ENCODE assay signal across 24 mouse cellular contexts in genomic region chr14:31680656-31681055, GRCm38 (mm10). TPM values are rescaled to one million over a fixed set of nuclear protein-coding genes. Genes with fewer than 3 reads are reported as not detected.
DNase-seq lines count a peak whose midpoint lies in the region; ATAC-seq and TF ChIP-seq lines count a peak whose summit lies in the region.
"Had no signal": no experiment of that assay in that cellular context is flagged by ENCODE, and none has a peak within 500 bp of the region (broad histone marks: within the 10 kb centered on the region; RNA-seq: fewer than 3 reads in every experiment).

No protein-coding gene starts in this region.

- no peak for TF ChIP-seq CTCF in liver, postnatal 0 days (IDR thresholded peaks at IDR 0.05; ENCODE audit: low read depth)
- TF ChIP-seq CTCF in spleen, adult 2 months (IDR thresholded peaks at IDR 0.05; ENCODE audit: extremely low read depth, insufficient read depth, insufficient read length, insufficient replicate concordance) = no peak

- WGBS in embryonic facial prominence, embryonic 15.5 days = 88% methylated on average over 3 of the region's 3 CpGs
- 89% methylated on average over 3 of the region's 3 CpGs for WGBS in embryonic facial prominence, embryonic 10.5 days
- WGBS in liver, postnatal 0 days (ENCODE audit: insufficient replicate concordance) = 59% methylated on average over 3 of the region's 3 CpGs
- WGBS in liver, embryonic 12.5 days (ENCODE audit: insufficient replicate concordance) = 62% methylated on average over 3 of the region's 3 CpGs
- 35% methylated on average over 3 of the region's 3 CpGs for WGBS in spleen, adult 2 months

- no peaks in the 10 kb centered on the region for H3K27me3 ChIP-seq in embryonic facial prominence, embryonic 15.5 days
- H3K27me3 ChIP-seq in embryonic facial prominence, embryonic 10.5 days (replicated peaks; ENCODE audit: low read depth, poor library complexity, severe bottlenecking) = no peaks in the 10 kb centered on the region
- no peaks in the 10 kb centered on the region for H3K27me3 ChIP-seq in liver, postnatal 0 days (ENCODE audit: insufficient read depth, low read length)
- no peaks in the 10 kb centered on the region for H3K27me3 ChIP-seq in liver, embryonic 12.5 days (replicated peaks)
- H3K27me3 ChIP-seq in spleen, adult 2 months (ENCODE audit: control insufficient read depth, insufficient read depth, low read length) = no peaks in the 10 kb centered on the region
- H3K27me3 ChIP-seq: embryonic facial prominence, embryonic 12.5 days; forebrain, embryonic 13.5 days; hindbrain, embryonic 15.5 days had no signal

- no peaks in the 10 kb centered on the region for H3K36me3 ChIP-seq in embryonic facial prominence, embryonic 15.5 days
- no peaks in the 10 kb centered on the region for H3K36me3 ChIP-seq in embryonic facial prominence, embryonic 10.5 days (replicated peaks)
- H3K36me3 ChIP-seq in liver, postnatal 0 days (replicated peaks; ENCODE audit: insufficient read depth, low read length) = no peaks in the 10 kb centered on the region
- no peaks in the 10 kb centered on the region for H3K36me3 ChIP-seq in liver, embryonic 12.5 days
- no peaks in the 10 kb centered on the region for H3K36me3 ChIP-seq in spleen, adult 2 months (ENCODE audit: control insufficient read depth, insufficient read depth, low read length)
- H3K36me3 ChIP-seq: embryonic facial prominence, embryonic 12.5 days; heart, embryonic 10.5 days; hindbrain, embryonic 15.5 days had no signal

- DNase-seq in embryonic facial prominence, embryonic 10.5 days (ENCODE audit: low spot score) = no peak
- no peak for DNase-seq in liver, postnatal 0 days
- no peak for DNase-seq in spleen, adult 2 months (ENCODE audit: low read depth in 1 of 2, low spot score in 2 of 2)
- DNase-seq in spleen, postnatal 36 days (ENCODE audit: low spot score in 2 of 2) = no peak
- DNase-seq in left cerebral cortex, adult 8-10 months (ENCODE audit: low spot score in 2 of 2) = no peak
- DNase-seq: adrenal gland, adult 2 months; adrenal gland, postnatal 25 days; cerebellum, adult 2 months; cerebellum, postnatal 10 days; embryo, embryonic 11 days; forebrain, postnatal 0 days; gastrocnemius, postnatal 14 days; heart, postnatal 10 days had no signal

- no peak overlapping the region for H3K4me2 ChIP-seq in embryonic facial prominence, embryonic 15.5 days (replicated peaks)
- H3K4me2 ChIP-seq in liver, postnatal 0 days (ENCODE audit: low read depth, low read length) = no peak overlapping the region
- H3K4me2 ChIP-seq in liver, embryonic 12.5 days = no peak overlapping the region
- H3K4me2 ChIP-seq: embryonic facial prominence, embryonic 12.5 days; forebrain, embryonic 13.5 days; hindbrain, embryonic 15.5 days had no signal

- no peaks in the 10 kb centered on the region for H3K9me3 ChIP-seq in embryonic facial prominence, embryonic 15.5 days (replicated peaks)
- H3K9me3 ChIP-seq in embryonic facial prominence, embryonic 10.5 days = no peaks in the 10 kb centered on the region
- no peaks in the 10 kb centered on the region for H3K9me3 ChIP-seq in liver, postnatal 0 days (ENCODE audit: low read length)
- H3K9me3 ChIP-seq in liver, embryonic 12.5 days (replicated peaks) = no peaks in the 10 kb centered on the region
- H3K9me3 ChIP-seq: embryonic facial prominence, embryonic 12.5 days; forebrain, embryonic 13.5 days; heart, embryonic 10.5 days; hindbrain, embryonic 15.5 days had no signal

- peak overlapping the region; percentile 71 for H3K27ac ChIP-seq in embryonic facial prominence, embryonic 15.5 days (replicated peaks)
- H3K27ac ChIP-seq in embryonic facial prominence, embryonic 10.5 days (replicated peaks) = no peak overlapping the region
- 0 out of 2 replicates have a peak overlapping the region, but pooled peaks have one; percentile 12 for H3K27ac ChIP-seq in liver, postnatal 0 days (ENCODE audit: low read depth)
- H3K27ac ChIP-seq in liver, embryonic 12.5 days = no peak overlapping the region
- peak overlapping the region; percentile 57 for H3K27ac ChIP-seq in spleen, adult 2 months (ENCODE audit: insufficient read depth, low read length)
- H3K27ac ChIP-seq: embryonic facial prominence, embryonic 12.5 days; forebrain, embryonic 13.5 days; heart, embryonic 10.5 days; hindbrain, embryonic 15.5 days had no signal

- no peak overlapping the region for H3K4me3 ChIP-seq in embryonic facial prominence, embryonic 15.5 days (replicated peaks)
- H3K4me3 ChIP-seq in embryonic facial prominence, embryonic 10.5 days = no peak overlapping the region
- H3K4me3 ChIP-seq in liver, postnatal 0 days (ENCODE audit: low read depth, low read length) = no peak overlapping the region
- no peak overlapping the region for H3K4me3 ChIP-seq in liver, embryonic 12.5 days
- H3K4me3 ChIP-seq in spleen, adult 2 months (ENCODE audit: extremely low read depth, insufficient read depth, insufficient read length) = no peak overlapping the region
- H3K4me3 ChIP-seq: embryonic facial prominence, embryonic 12.5 days; forebrain, embryonic 13.5 days; heart, embryonic 10.5 days; hindbrain, embryonic 15.5 days had no signal

- no peak for ATAC-seq in embryonic facial prominence, embryonic 15.5 days (ENCODE audit: insufficient number of reproducible peaks, low FRiP score, low TSS enrichment, low read depth)
- no peak for ATAC-seq in liver, postnatal 0 days
- ATAC-seq in liver, embryonic 12.5 days = no peak
- 0 out of 2 replicates have a peak, but pooled peaks have one; percentile 11 for ATAC-seq in neutrophil, adult 5-6 weeks (ENCODE audit: extremely low read depth, insufficient number of reproducible peaks, low FRiP score, poor library complexity, severe bottlenecking)
- ATAC-seq: forebrain, embryonic 13.5 days; forebrain, postnatal 0 days; inflammation-experienced regulatory T-cells, adult 6 months had no signal

- H3K9ac ChIP-seq in embryonic facial prominence, embryonic 15.5 days = no peak overlapping the region
- no peak overlapping the region for H3K9ac ChIP-seq in liver, postnatal 0 days (replicated peaks)
- H3K9ac ChIP-seq in liver, embryonic 12.5 days = no peak overlapping the region
- H3K9ac ChIP-seq: embryonic facial prominence, embryonic 12.5 days; forebrain, embryonic 13.5 days; forebrain, postnatal 0 days; hindbrain, embryonic 15.5 days had no signal

- H3K4me1 ChIP-seq in embryonic facial prominence, embryonic 15.5 days = peaks cover 14% of the 10 kb centered on the region; the same call in 1 of the 2 replicates
- H3K4me1 ChIP-seq in embryonic facial prominence, embryonic 10.5 days = peaks cover 12% of the 10 kb centered on the region; the same call in 1 of the 2 replicates
- H3K4me1 ChIP-seq in liver, postnatal 0 days (ENCODE audit: insufficient read depth) = peaks cover 10% of the 10 kb centered on the region
- peaks cover 21% of the 10 kb centered on the region for H3K4me1 ChIP-seq in liver, embryonic 12.5 days
- peaks cover 29% of the 10 kb centered on the region; the same call in 1 of the 2 replicates for H3K4me1 ChIP-seq in spleen, adult 2 months (ENCODE audit: control insufficient read depth, insufficient read depth, insufficient read length)
- H3K4me1 ChIP-seq: embryonic facial prominence, embryonic 12.5 days; forebrain, embryonic 13.5 days; hindbrain, embryonic 15.5 days had no signal

- TF ChIP-seq EP300 in liver, postnatal 0 days (IDR thresholded peaks at IDR 0.05; ENCODE audit: low read depth) = no peak

- no peak for TF ChIP-seq POLR2A in spleen, adult 2 months (IDR thresholded peaks at IDR 0.05; ENCODE audit: low read depth, low read length)

RNA-seq across cellular contexts. Expression of gene Hacl1, which starts 39.6 kb away (rescaled TPM):
- polyA plus RNA-seq in embryonic facial prominence, embryonic 15.5 days (2015; fragmentation: Nextera tagmentation; extraction: Ambion mirVana) = 11.5 and 13.3 TPM in 2 replicates
- polyA plus RNA-seq in embryonic facial prominence, embryonic 10.5 days (2016; fragmentation: Nextera tagmentation; extraction: Ambion mirVana) = 7.8 and 8.2 TPM in 2 replicates
- polyA plus RNA-seq in liver, postnatal 0 days (2015; fragmentation: Nextera tagmentation; extraction: Ambion mirVana) = 310 and 342 TPM in 2 replicates
- 7.4 and 9.8 TPM in 2 replicates for polyA plus RNA-seq in liver, embryonic 12.5 days (2016; fragmentation: Nextera tagmentation; extraction: Ambion mirVana)
- polyA plus RNA-seq in spleen, adult 2 months (2012; rRNA removed) = 4.5 and 6.1 TPM in 2 replicates
- 19.1 and 21.9 TPM in 2 replicates for total RNA-seq in neutrophil, adult 5-6 weeks (2017)
- total RNA-seq in left cerebral cortex, adult 8-10 months (2022) = 10 to 100 TPM in 2 of 4 experiments, 1 to 10 TPM in 2; 6.4 to 10.4 (median 9.8) TPM

RNA-seq across cellular contexts. Expression of gene Btd, which starts 39.8 kb away (rescaled TPM):
- polyA plus RNA-seq in embryonic facial prominence, embryonic 15.5 days (2015; fragmentation: Nextera tagmentation; extraction: Ambion mirVana) = 33.5 and 33.7 TPM in 2 replicates
- 14.8 and 15.2 TPM in 2 replicates for polyA plus RNA-seq in embryonic facial prominence, embryonic 10.5 days (2016; fragmentation: Nextera tagmentation; extraction: Ambion mirVana)
- polyA plus RNA-seq in liver, postnatal 0 days (2015; fragmentation: Nextera tagmentation; extraction: Ambion mirVana) = 40.3 and 44.1 TPM in 2 replicates
- 8.8 and 9.6 TPM in 2 replicates for polyA plus RNA-seq in liver, embryonic 12.5 days (2016; fragmentation: Nextera tagmentation; extraction: Ambion mirVana)
- polyA plus RNA-seq in spleen, adult 2 months (2012; rRNA removed) = 16.8 and 19.0 TPM in 2 replicates
- 8.3 and 14.0 TPM in 2 replicates for total RNA-seq in neutrophil, adult 5-6 weeks (2017)
- total RNA-seq in left cerebral cortex, adult 8-10 months (2022) = 10 to 100 TPM; 10.5 to 13.9 (median 11.4) TPM

RNA-seq across cellular contexts. Expression of gene Gm49387, which starts 40.0 kb away (rescaled TPM):
- polyA plus RNA-seq in embryonic facial prominence, embryonic 15.5 days (2015; fragmentation: Nextera tagmentation; extraction: Ambion mirVana) = 2.5 and 3.8 TPM in 2 replicates
- 0.39 and 0.48 TPM in 2 replicates for polyA plus RNA-seq in embryonic facial prominence, embryonic 10.5 days (2016; fragmentation: Nextera tagmentation; extraction: Ambion mirVana)
- 0.89 and 3.9 TPM in 2 replicates for polyA plus RNA-seq in liver, postnatal 0 days (2015; fragmentation: Nextera tagmentation; extraction: Ambion mirVana)
- polyA plus RNA-seq in liver, embryonic 12.5 days (2016; fragmentation: Nextera tagmentation; extraction: Ambion mirVana) = 0.37 and 1.3 TPM in 2 replicates
- 0.32 TPM in 1 of 2 replicates, not detected in the other for polyA plus RNA-seq in spleen, adult 2 months (2012; rRNA removed)
- total RNA-seq in neutrophil, adult 5-6 weeks (2017) = not detected in 2 replicates
- not detected for total RNA-seq in left cerebral cortex, adult 8-10 months (2022)
- total RNA-seq: ES-E14; forebrain, postnatal 0 days; gastrocnemius, adult 18-20 months; gastrocnemius, postnatal 14 days had no signal
- polyA plus RNA-seq: adrenal gland, adult 2 months; cerebellum, adult 2 months; forebrain, embryonic 13.5 days; gonadal fat pad, adult 2 months; hindbrain, embryonic 15.5 days had no signal

Comparison
In these comparisons a context has a peak if more than half of its experiments do, and no peak if none do; other contexts are left out.
1. H3K27ac ChIP-seq: peak in embryonic facial prominence, embryonic 15.5 days (single experiment), liver, postnatal 0 days (single experiment) and spleen, adult 2 months (single experiment); none in embryonic facial prominence, embryonic 10.5 days (single experiment) and liver, embryonic 12.5 days (single experiment).
2. RNA of gene Hacl1, which starts 39.6 kb away (polyA plus RNA-seq): 310 to 342 TPM in liver, postnatal 0 days; 11.5 to 13.3 TPM in embryonic facial prominence, embryonic 15.5 days, 7.8 to 8.2 TPM in embryonic facial prominence, embryonic 10.5 days, 7.4 to 9.8 TPM in liver, embryonic 12.5 days and 4.5 to 6.1 TPM in spleen, adult 2 months; every median in the first group is over 10 times any median in the second.